Mouse (Mus musculus): ENCODE results near the gene Scube2. TPM values are rescaled to one million over a fixed set of nuclear protein-coding genes. Genes with fewer than 3 reads are reported as not detected.

Scube2 gene
- not detected in 2 replicates for polyA plus RNA-seq (2012; ENCODE audit: low replicate concordance)

GRCm38 (mm10) chr7:109865370-109866229 is at the start of gene Scube2:
Gene Scube2 (minus strand): TSS chr7:109865679.

DNA sequence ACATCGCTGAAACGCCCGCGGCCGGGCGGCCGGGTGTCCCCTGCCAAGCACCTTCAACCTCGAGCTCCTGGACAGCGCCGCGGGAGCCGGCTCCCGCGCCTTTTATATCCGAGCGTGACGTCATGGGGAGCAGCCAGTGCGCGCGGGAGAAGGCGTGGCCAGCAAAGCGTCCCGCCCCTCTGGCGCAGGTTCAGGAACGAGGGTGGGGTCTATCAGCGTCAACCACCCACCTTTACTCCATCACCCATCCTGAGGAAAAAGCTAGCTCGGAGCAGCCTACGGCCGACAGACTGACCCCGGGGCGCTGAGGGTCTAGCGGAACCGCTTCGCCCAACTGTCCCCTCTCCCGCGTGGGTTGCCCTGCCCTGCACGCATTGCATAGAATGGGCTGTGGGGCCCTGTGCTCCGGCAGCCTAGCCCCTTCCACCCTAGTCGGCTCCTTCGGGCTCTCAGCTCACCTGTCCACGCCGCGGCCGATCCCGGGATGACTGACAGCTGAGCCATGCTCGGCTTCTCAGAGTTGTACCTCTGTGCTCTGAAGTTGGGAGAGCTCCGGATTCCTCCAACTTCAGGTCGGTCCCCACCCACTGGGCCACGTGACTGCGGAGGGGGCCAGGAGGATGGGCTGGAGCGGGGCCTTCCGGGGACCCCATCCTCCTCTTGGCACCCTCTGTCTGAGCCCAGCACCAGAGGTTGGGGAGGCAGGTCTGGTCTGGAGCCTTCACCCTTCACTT is 83.8 kb downstream of the Scube2 start, which contains the start of gene Nrip3:
Gene Nrip3, minus strand, starts transcription at position 556 of the 734 bp plus-strand sequence.

DNA sequence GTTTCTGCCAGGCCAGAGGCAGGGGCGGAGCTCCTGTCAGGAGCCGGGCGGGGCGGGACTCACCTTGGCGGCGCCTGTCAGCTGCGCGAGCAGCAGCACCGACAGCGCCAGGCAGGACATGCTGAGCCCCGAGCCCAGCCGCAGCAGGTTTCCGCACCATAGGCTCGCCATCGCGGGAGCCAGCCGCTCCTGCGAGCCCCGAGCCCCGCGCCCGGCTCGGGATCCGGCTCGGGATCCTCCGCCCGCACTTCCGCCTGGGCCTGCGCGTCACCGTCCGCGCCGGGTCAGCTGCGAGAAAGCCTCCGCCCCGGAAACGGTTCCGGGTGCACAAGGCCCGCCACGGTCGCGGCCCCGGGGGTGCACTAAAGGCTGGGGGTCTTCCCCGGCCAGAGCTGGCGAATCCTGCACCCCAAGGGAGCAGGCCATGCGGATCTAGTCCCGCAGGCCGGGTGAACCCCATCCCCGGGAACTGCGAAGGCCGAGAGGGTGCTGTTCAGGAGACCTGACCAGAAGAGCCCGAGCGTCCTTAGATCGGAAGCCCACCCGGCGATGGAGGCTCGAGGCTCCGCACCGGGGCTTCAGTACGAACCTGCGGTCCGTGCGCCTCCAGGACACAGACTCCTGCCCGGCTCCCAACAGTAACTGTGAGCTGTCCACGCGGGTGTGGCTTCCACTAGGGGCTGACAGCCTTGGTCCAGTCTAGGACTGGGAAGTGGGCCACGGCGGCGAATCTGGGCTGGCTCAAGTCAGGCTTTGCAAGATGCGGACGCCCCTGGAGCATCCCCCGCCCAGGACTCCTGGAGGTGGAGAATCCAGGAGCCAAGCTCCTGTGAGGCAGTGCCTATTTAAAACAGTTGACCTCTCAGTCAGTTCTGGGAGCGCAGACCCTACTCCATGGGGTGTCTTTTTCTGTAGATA is 113.2 kb downstream of the Scube2 start, which contains the start of gene Tmem9b:
Gene Tmem9b, minus strand, starts transcription at position 868 of the 918 bp plus-strand sequence.

Other genes starting within 250 kb of the Scube2 start
- 3.4 and 4.4 TPM in 2 replicates for gene St5, start 162.1 kb downstream of the Scube2 start, polyA plus RNA-seq (2012; ENCODE audit: low replicate concordance)
- gene Akip1, start 162.0 kb downstream of the Scube2 start, polyA plus RNA-seq (2012; ENCODE audit: low replicate concordance): 12.9 and 13.9 TPM in 2 replicates
- gene BC051019, start 141.8 kb downstream of the Scube2 start, polyA plus RNA-seq (2012; ENCODE audit: low replicate concordance): not detected in 2 replicates
- 0.37 TPM in 1 of 2 replicates, not detected in the other for gene Ascl3, start 134.0 kb downstream of the Scube2 start, polyA plus RNA-seq (2012; ENCODE audit: low replicate concordance)
- 3.1 and 11.7 TPM in 2 replicates for gene Tmem9b, start 112.8 kb downstream of the Scube2 start, polyA plus RNA-seq (2012; ENCODE audit: low replicate concordance)
- gene Nrip3, start 83.7 kb downstream of the Scube2 start, polyA plus RNA-seq (2012; ENCODE audit: low replicate concordance): 1.0 TPM in 1 of 2 replicates, not detected in the other
- 14.0 and 15.7 TPM in 2 replicates for gene Dennd5a, start 94.8 kb upstream of the Scube2 start, polyA plus RNA-seq (2012; ENCODE audit: low replicate concordance)
- 14.1 and 21.1 TPM in 2 replicates for gene Tmem41b, start 121.2 kb upstream of the Scube2 start, polyA plus RNA-seq (2012; ENCODE audit: low replicate concordance)
- 44.0 and 72.1 TPM in 2 replicates for gene Ipo7, start 152.6 kb upstream of the Scube2 start, polyA plus RNA-seq (2012; ENCODE audit: low replicate concordance)
- 1.7 and 2.4 TPM in 2 replicates for gene Zfp143, start 195.5 kb upstream of the Scube2 start, polyA plus RNA-seq (2012; ENCODE audit: low replicate concordance)

Measured in hematopoietic multipotent progenitor cell, adult 10-12 weeks (in vitro differentiated cells).